Mouse (Mus musculus) hindbrain, embryonic 11.5 days (tissue): ENCODE results near the gene Doxl2. TPM values are rescaled to one million over a fixed set of nuclear protein-coding genes. Genes with fewer than 3 reads are reported as not detected.

Experiments used
- ATAC-seq: fragments of 200-750 bp; cut with Nextera tagmentation; 2 replicates; pipeline ENCODE4 v1.8.0; 2017; ENCODE audit warnings: mild to moderate bottlenecking, moderate TSS enrichment, moderate library complexity; ENCODE audit not compliant: low FRiP score
- DNase-seq: peaks from one replicate; pipeline ENCODE4 v3.0.0-alpha.2; 2015; ENCODE audit warnings: low spot score
- H3K27ac ChIP-seq: fragments of 300-500 bp; sonication (generic); 2 replicates; pipeline ENCODE4 v1.5.1; 2014; ENCODE audit warnings: mild to moderate bottlenecking, low read depth, low read length
- H3K27me3 ChIP-seq: fragments of 300-500 bp; sonication (generic); 2 replicates; pipeline ENCODE4 v1.6.1; 2014; ENCODE audit warnings: mild to moderate bottlenecking, low read length, moderate library complexity, mixed read lengths; ENCODE audit not compliant: control insufficient read depth, insufficient read depth
- H3K36me3 ChIP-seq: fragments of 300-500 bp; sonication (generic); 2 replicates; pipeline ENCODE4 v1.6.1; 2014; ENCODE audit warnings: mild to moderate bottlenecking, low read length, moderate library complexity, mixed read lengths; ENCODE audit not compliant: control insufficient read depth, insufficient read depth
- H3K4me1 ChIP-seq: fragments of 300-500 bp; sonication (generic); replicated peaks from 2 replicates; pipeline ENCODE4 v1.6.1; 2014; ENCODE audit warnings: low read length, mixed read lengths; ENCODE audit not compliant: control insufficient read depth, insufficient read depth
- H3K4me2 ChIP-seq: fragments of 300-500 bp; sonication (generic); replicated peaks from 2 replicates; pipeline ENCODE4 v1.6.1; 2014; ENCODE audit warnings: mild to moderate bottlenecking, low read depth, low read length
- H3K4me3 ChIP-seq: fragments of 300-500 bp; sonication (generic); 2 replicates; pipeline ENCODE4 v1.5.1; 2014; ENCODE audit warnings: low read depth, low read length
- H3K9ac ChIP-seq: fragments of 300-500 bp; sonication (generic); 2 replicates; pipeline ENCODE4 v1.6.1; 2014; ENCODE audit warnings: low read depth, low read length
- H3K9me3 ChIP-seq: fragments of 300-500 bp; sonication (generic); 2 replicates; pipeline ENCODE4 v1.6.1; 2016; ENCODE audit warnings: low read length; ENCODE audit not compliant: control insufficient read depth
- WGBS: fragments of 180-500 bp; shearing (Covaris S2); extraction: QIAGEN DNeasy Blood & Tissue Kit; methylation state at CpG from one replicate; pipeline ENCODE4 v1.1.7; 2014; 5-methylcytosine and 5-hydroxymethylcytosine counted together
- polyA plus RNA-seq: library from polyadenylated mRNA; unstranded; fragments of >200 nt; fragmentation: Nextera tagmentation; extraction: Ambion mirVana; gene quantifications from 2 replicates; pipeline ENCODE4 v1.2.1, GENCODE M21; 2014

Gene Doxl2
- polyA plus RNA-seq, 1 experiment from 2014 or later: not detected

DNA sequence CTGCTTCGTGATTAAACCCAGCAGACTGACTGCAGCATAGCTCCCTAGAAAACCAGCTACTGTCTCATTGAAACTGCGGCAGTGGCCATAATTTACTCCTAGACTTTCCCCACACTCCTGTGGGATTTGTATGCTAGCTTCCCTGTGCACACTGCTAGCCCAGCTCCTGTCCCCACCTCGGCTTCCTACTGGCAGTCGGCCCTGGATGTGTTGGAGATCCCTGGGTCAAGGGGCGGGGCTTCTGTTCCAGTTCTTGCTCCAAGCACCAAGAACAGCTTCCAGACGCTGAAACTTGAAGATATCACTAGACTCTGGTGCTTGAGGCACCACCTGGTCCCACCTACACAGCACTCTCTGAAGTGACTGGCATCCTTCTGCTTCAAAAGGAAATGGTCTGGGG lies 23.4 kb downstream of the Doxl2 start:
- no peak for ATAC-seq
- Histone ChIP-seq H3K9ac (no peak overlapping the region), H3K27ac (no peak overlapping the region), H3K4me3 (no peak overlapping the region), H3K4me2 (no peak overlapping the region), H3K4me1 (no peaks in the 10 kb centered on the region), H3K36me3 (no peaks in the 10 kb centered on the region), H3K9me3 (no peaks in the 10 kb centered on the region), H3K27me3 (no peaks in the 10 kb centered on the region)
- 71% methylated on average over 6 of the region's 6 CpGs for WGBS
- DNase-seq: no peak

DNA sequence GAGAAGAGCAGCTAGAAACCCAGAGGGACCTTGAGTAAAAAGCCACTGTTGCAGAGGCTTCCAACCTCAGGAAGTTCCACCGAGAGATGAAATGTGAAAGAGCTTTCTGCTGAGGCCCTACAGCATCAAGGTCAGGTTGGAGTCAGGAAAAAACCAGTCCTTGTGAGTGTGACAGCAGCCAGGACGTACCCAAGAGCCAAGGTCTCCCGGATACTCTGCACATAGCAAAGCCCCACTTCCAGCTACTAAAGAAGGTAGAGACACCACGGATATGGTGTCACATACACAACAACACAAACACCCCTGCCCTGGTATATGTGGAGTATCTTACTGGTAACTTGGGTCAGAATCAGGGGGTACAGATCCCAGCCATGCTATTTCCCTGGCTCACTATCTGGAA lies 24.0 kb downstream of the Doxl2 start:
- Histone ChIP-seq H3K27ac (no peak overlapping the region), H3K36me3 (no peaks in the 10 kb centered on the region), H3K27me3 (no peaks in the 10 kb centered on the region), H3K9ac (no peak overlapping the region), H3K4me2 (no peak overlapping the region), H3K4me1 (no peaks in the 10 kb centered on the region), H3K4me3 (no peak overlapping the region), H3K9me3 (no peaks in the 10 kb centered on the region)
- ATAC-seq: no peak
- DNase-seq: no peak
- WGBS: 88% methylated on average over 4 of the region's 4 CpGs

DNA sequence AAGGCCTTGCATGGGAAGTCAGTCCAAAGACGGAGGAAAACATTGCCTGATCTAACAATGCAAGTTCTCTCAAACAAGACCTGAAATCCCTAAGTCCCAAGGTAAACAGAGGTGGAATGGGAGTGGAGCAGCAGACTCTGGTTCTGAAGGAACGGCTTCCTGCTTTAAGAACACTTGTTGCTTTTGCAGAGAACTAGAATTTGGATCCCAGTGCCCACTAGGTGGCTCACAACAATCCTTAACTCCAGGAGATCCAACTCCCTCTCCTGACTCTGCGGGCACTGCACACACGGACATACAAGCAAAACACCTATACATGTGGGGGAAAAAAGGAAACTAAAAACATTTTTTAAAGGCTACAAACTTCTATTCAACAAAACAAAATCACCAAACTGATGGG lies 28.6 kb downstream of the Doxl2 start:
- Histone ChIP-seq H3K4me2 (no peak overlapping the region), H3K4me1 (no peaks in the 10 kb centered on the region), H3K36me3 (no peaks in the 10 kb centered on the region), H3K9me3 (no peaks in the 10 kb centered on the region), H3K27me3 (no peaks in the 10 kb centered on the region), H3K4me3 (no peak overlapping the region), H3K27ac (no peak overlapping the region), H3K9ac (no peak overlapping the region)
- whole genome bisulfite sequencing: 62% methylated on average over 4 of the region's 4 CpGs
- DNase-seq: no peak
- no peak for ATAC-seq

- Histone ChIP-seq H3K4me1 (no peaks in the 10 kb centered on the region), H3K9ac (no peak overlapping the region), H3K9me3 (no peaks in the 10 kb centered on the region), H3K27ac (no peak overlapping the region), H3K4me2 (peak overlapping the region; percentile 34), H3K27me3 (no peaks in the 10 kb centered on the region), H3K36me3 (no peaks in the 10 kb centered on the region), H3K4me3 (no peak overlapping the region)
- 3% methylated on average over 9 of the region's 9 CpGs for WGBS
- peak; percentile 85 for DNase-seq
- no peak for ATAC-seq
Observed at GRCm38 (mm10) chr6:49007981-49008380, 33.2 kb downstream of the Doxl2 start.

- ATAC-seq: no peak
- DNase-seq: peak; percentile 3
- 35% methylated on average over 13 of the region's 13 CpGs for WGBS
- H3K27me3 ChIP-seq: no peaks in the 10 kb centered on the region
- H3K36me3 ChIP-seq: no peaks in the 10 kb centered on the region
- no peak overlapping the region for H3K9ac ChIP-seq
- H3K4me2 ChIP-seq: peak overlapping the region; percentile 34
- H3K27ac ChIP-seq: no peak overlapping the region
- H3K4me1 ChIP-seq: no peaks in the 10 kb centered on the region
- no peaks in the 10 kb centered on the region for H3K9me3 ChIP-seq
- H3K4me3 ChIP-seq: no peak overlapping the region
Observed at GRCm38 (mm10) chr6:49008420-49009160, 33.8 kb downstream of the Doxl2 start.

DNA sequence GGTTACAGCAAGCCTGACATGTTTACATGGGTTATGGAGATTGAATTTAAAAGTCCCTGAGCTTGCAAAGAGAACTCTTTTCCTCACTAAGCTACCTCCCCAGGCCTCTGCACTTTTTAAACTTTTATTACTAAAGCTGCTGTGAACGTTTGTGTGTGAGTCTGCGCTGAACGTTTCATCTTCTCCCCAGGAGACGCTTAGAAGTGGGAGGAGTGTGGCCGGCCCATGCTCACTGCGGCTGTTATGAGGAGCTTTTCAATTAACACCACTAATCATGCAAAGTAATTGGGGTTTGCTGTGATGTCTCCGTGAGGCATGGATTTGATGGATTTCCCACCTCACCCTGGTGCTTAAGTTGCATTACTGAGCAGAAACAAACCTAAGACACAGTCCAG lies 34.4 kb downstream of the Doxl2 start:
- Histone ChIP-seq H3K4me2 (no peak overlapping the region), H3K27me3 (no peaks in the 10 kb centered on the region), H3K4me1 (no peaks in the 10 kb centered on the region), H3K9ac (no peak overlapping the region), H3K4me3 (no peak overlapping the region), H3K36me3 (no peaks in the 10 kb centered on the region), H3K27ac (no peak overlapping the region), H3K9me3 (no peaks in the 10 kb centered on the region)
- DNase-seq: no peak
- 53% methylated on average over 7 of the region's 7 CpGs for WGBS
- ATAC-seq: no peak

DNA sequence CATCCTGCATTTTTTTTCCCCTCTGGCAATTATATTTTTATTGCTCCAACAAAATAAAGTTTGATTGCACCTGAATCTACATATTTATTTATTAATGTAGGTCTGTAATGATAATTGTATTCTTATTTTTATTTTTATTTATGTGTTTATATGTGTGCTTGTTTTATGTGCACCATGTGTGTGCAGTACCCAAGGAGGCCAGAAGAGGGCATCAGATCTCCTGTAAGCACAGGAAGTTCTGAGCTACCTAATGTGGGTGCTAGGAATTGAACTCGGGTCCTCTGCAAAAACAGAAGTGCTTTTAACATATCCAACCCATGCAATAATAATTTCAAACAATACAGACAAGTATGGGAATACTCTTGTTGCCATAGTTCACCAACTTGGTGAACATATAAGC lies 34.9 kb downstream of the Doxl2 start:
- H3K27me3 ChIP-seq: no peaks in the 10 kb centered on the region
- no peak overlapping the region for H3K9ac ChIP-seq
- H3K36me3 ChIP-seq: no peaks in the 10 kb centered on the region
- no peaks in the 10 kb centered on the region for H3K4me1 ChIP-seq
- H3K4me3 ChIP-seq: no peak overlapping the region
- DNase-seq (no peak), ATAC-seq (no peak)
- WGBS: 92% methylated on average over 1 of the region's 1 CpGs
- no peak overlapping the region for H3K4me2 ChIP-seq
- H3K27ac ChIP-seq: no peak overlapping the region
- H3K9me3 ChIP-seq: no peaks in the 10 kb centered on the region

- no peak overlapping the region for H3K4me3 ChIP-seq
- H3K9ac ChIP-seq: no peak overlapping the region
- H3K4me2 ChIP-seq: no peak overlapping the region
- 77% methylated on average over 5 of the region's 5 CpGs for WGBS
- DNase-seq (no peak), ATAC-seq (no peak)
- H3K27ac ChIP-seq: no peak overlapping the region
- H3K36me3 ChIP-seq: no peaks in the 10 kb centered on the region
- H3K9me3 ChIP-seq: no peaks in the 10 kb centered on the region
- H3K4me1 ChIP-seq: no peaks in the 10 kb centered on the region
- H3K27me3 ChIP-seq: no peaks in the 10 kb centered on the region
Observed at GRCm38 (mm10) chr6:49011191-49011590, 36.4 kb downstream of the Doxl2 start.

GRCm38 (mm10) chr6:49013023-49013422 lies 38.3 kb downstream of the Doxl2 start:
- DNase-seq: no peak

More at GRCm38 (mm10) chr6:49013023-49013422, 38.3 kb downstream of the Doxl2 start:
- Histone ChIP-seq H3K4me3 (no peak overlapping the region), H3K4me1 (no peaks in the 10 kb centered on the region), H3K9ac (no peak overlapping the region), H3K36me3 (no peaks in the 10 kb centered on the region), H3K27me3 (no peaks in the 10 kb centered on the region), H3K27ac (no peak overlapping the region), H3K4me2 (no peak overlapping the region), H3K9me3 (no peaks in the 10 kb centered on the region)
- ATAC-seq: no peak
- WGBS: 86% methylated on average over 4 of the region's 4 CpGs
